Comparison of ENCODE assay signal across 8 mouse cellular contexts in genomic region chr13:94173633-94174576, GRCm38 (mm10).
DNase-seq lines count a peak whose midpoint lies in the region; ATAC-seq and TF ChIP-seq lines count a peak whose summit lies in the region.

No protein-coding gene starts in this region.

- no peaks in the 10 kb centered on the region for H3K9me3 ChIP-seq in embryonic facial prominence, embryonic 14.5 days (ENCODE audit: control insufficient read depth, low read length)
- no peaks in the 10 kb centered on the region for H3K9me3 ChIP-seq in heart, embryonic 14.5 days (ENCODE audit: control insufficient read depth, low read length)
- no peaks in the 10 kb centered on the region for H3K9me3 ChIP-seq in kidney, postnatal 0 days (replicated peaks; ENCODE audit: low read length)
- H3K9me3 ChIP-seq in lung, embryonic 16.5 days (ENCODE audit: control insufficient read depth, low read length) = no peaks in the 10 kb centered on the region

- peak overlapping the region; percentile 78 for H3K4me3 ChIP-seq in bone marrow, adult 2 months (replicated peaks; ENCODE audit: control insufficient read depth, low read depth, low read length)
- peak overlapping the region; percentile 50 for H3K4me3 ChIP-seq in embryonic facial prominence, embryonic 14.5 days (ENCODE audit: low read depth, low read length)
- peak overlapping the region; percentile 51 to 60 for H3K4me3 ChIP-seq in heart, embryonic 14.5 days (ENCODE audit: control insufficient read depth in 1 of 2, insufficient read depth in 1 of 2, low read depth in 1 of 2, low read length in 2 of 2)
- peak overlapping the region; percentile 37 for H3K4me3 ChIP-seq in kidney, postnatal 0 days (replicated peaks; ENCODE audit: low read depth, low read length)
- H3K4me3 ChIP-seq in lung, embryonic 16.5 days (ENCODE audit: low read length) = peak overlapping the region; percentile 51

- TF ChIP-seq CTCF in bone marrow, adult 2 months (IDR thresholded peaks at IDR 0.05; ENCODE audit: control insufficient read depth, insufficient read depth, low read length) = no peak
- no peak for TF ChIP-seq CTCF in kidney, postnatal 0 days (IDR thresholded peaks at IDR 0.05; ENCODE audit: low read depth)

- H3K4me1 ChIP-seq in bone marrow, adult 2 months (ENCODE audit: control insufficient read depth, insufficient read depth, low read length) = peaks cover 2% of the 10 kb centered on the region
- H3K4me1 ChIP-seq in embryonic facial prominence, embryonic 14.5 days (ENCODE audit: control insufficient read depth, insufficient read depth, low read length) = peaks cover 25% of the 10 kb centered on the region
- peaks cover 35 to 41% of the 10 kb centered on the region in 2 experiments for H3K4me1 ChIP-seq in heart, embryonic 14.5 days (ENCODE audit: control insufficient read depth in 2 of 2, insufficient read depth in 2 of 2, low read length in 2 of 2)
- H3K4me1 ChIP-seq in kidney, postnatal 0 days (replicated peaks; ENCODE audit: insufficient read depth, low read length) = peaks cover 26% of the 10 kb centered on the region
- peaks cover 27% of the 10 kb centered on the region for H3K4me1 ChIP-seq in lung, embryonic 16.5 days (replicated peaks; ENCODE audit: control insufficient read depth, insufficient read depth, low read length)

- peak; percentile 17; the same call in 1 of the 2 replicates for ATAC-seq in embryonic facial prominence, embryonic 14.5 days (ENCODE audit: low read depth)
- ATAC-seq in heart, embryonic 14.5 days (ENCODE audit: insufficient number of reproducible peaks, insufficient read depth, low FRiP score, low read depth) = peak; percentile 36
- peak; percentile 70 for ATAC-seq in kidney, postnatal 0 days (replicated peaks; ENCODE audit: low FRiP score, low read depth)
- ATAC-seq in lung, embryonic 16.5 days (ENCODE audit: low read depth) = peak; percentile 55
- no peak for ATAC-seq in monocyte, adult 5-6 weeks (replicated peaks; ENCODE audit: insufficient number of reproducible peaks, low FRiP score, low TSS enrichment, poor library complexity, severe bottlenecking)

- peak; percentile 78 for DNase-seq in Muller cell, postnatal 12 days (ENCODE audit: inconsistent ontology term)
- peak; percentile 73 for DNase-seq in embryonic facial prominence, embryonic 14.5 days (ENCODE audit: low spot score)
- DNase-seq in kidney, postnatal 0 days (ENCODE audit: low spot score) = peak; percentile 61
- peak; percentile 41 for DNase-seq in ovary, postnatal 10 days (ENCODE audit: low spot score)

- peak overlapping the region; percentile 69 for H3K9ac ChIP-seq in embryonic facial prominence, embryonic 14.5 days (ENCODE audit: low read depth, low read length)
- peak overlapping the region; percentile 67 for H3K9ac ChIP-seq in heart, embryonic 14.5 days (ENCODE audit: low read length)
- peak overlapping the region; percentile 46 for H3K9ac ChIP-seq in kidney, postnatal 0 days (ENCODE audit: low read depth, low read length)
- peak overlapping the region; percentile 61 for H3K9ac ChIP-seq in lung, embryonic 16.5 days (ENCODE audit: low read length)

- peak overlapping the region; percentile 28 for H3K27ac ChIP-seq in bone marrow, adult 2 months (ENCODE audit: control insufficient read depth, insufficient read depth, low read depth, low read length, poor library complexity)
- peak overlapping the region; percentile 62 for H3K27ac ChIP-seq in embryonic facial prominence, embryonic 14.5 days (replicated peaks; ENCODE audit: low read depth, low read length)
- H3K27ac ChIP-seq in heart, embryonic 14.5 days (replicated peaks in 1 of 2; ENCODE audit: control insufficient read depth in 1 of 2, insufficient read depth in 1 of 2, low read depth in 2 of 2, low read length in 2 of 2) = peak overlapping the region; percentile 16 to 47; a peak in 3 of 4 replicates
- peak overlapping the region; percentile 54; the same call in 1 of the 2 replicates for H3K27ac ChIP-seq in kidney, postnatal 0 days
- no peak overlapping the region for H3K27ac ChIP-seq in lung, embryonic 16.5 days (ENCODE audit: low read length)

- 1% methylated on average over 55 of the region's 55 CpGs for WGBS in bone marrow, adult 2 months
- 2% methylated on average over 34 of the region's 55 CpGs for WGBS in embryonic facial prominence, embryonic 14.5 days
- 3% methylated on average over 46 of the region's 55 CpGs for WGBS in heart, embryonic 14.5 days
- 11% methylated on average over 55 of the region's 55 CpGs for WGBS in kidney, postnatal 0 days
- WGBS in lung, embryonic 16.5 days = 3% methylated on average over 50 of the region's 55 CpGs

- no peaks in the 10 kb centered on the region for H3K27me3 ChIP-seq in embryonic facial prominence, embryonic 14.5 days (replicated peaks; ENCODE audit: control insufficient read depth, insufficient read depth, low read length)
- H3K27me3 ChIP-seq in heart, embryonic 14.5 days (ENCODE audit: control insufficient read depth, insufficient read depth, low read length) = no peaks in the 10 kb centered on the region
- no peaks in the 10 kb centered on the region for H3K27me3 ChIP-seq in kidney, postnatal 0 days (ENCODE audit: insufficient read depth, low read length)
- no peaks in the 10 kb centered on the region for H3K27me3 ChIP-seq in lung, embryonic 16.5 days (ENCODE audit: control insufficient read depth, insufficient read depth, low read depth, low read length)

- TF ChIP-seq POLR2A in bone marrow, adult 2 months (IDR thresholded peaks at IDR 0.05; ENCODE audit: borderline replicate concordance, control insufficient read depth, low read depth, low read length) = no peak

- peak overlapping the region; percentile 94 for H3K4me2 ChIP-seq in embryonic facial prominence, embryonic 14.5 days (ENCODE audit: low read depth, low read length)
- H3K4me2 ChIP-seq in heart, embryonic 14.5 days (ENCODE audit: low read length) = peak overlapping the region; percentile 96
- peak overlapping the region; percentile 77 for H3K4me2 ChIP-seq in kidney, postnatal 0 days (ENCODE audit: low read length)
- peak overlapping the region; percentile 70 for H3K4me2 ChIP-seq in lung, embryonic 16.5 days (ENCODE audit: low read depth, low read length)

- H3K36me3 ChIP-seq in embryonic facial prominence, embryonic 14.5 days (ENCODE audit: control insufficient read depth, insufficient read depth, low read length) = peaks cover 5% of the 10 kb centered on the region; the same call in 1 of the 2 replicates
- H3K36me3 ChIP-seq in heart, embryonic 14.5 days (ENCODE audit: control insufficient read depth, insufficient read depth, low read length) = 0 out of 2 replicates have a peak, but pooled peaks cover 10% of the 10 kb centered on the region
- no peaks in the 10 kb centered on the region for H3K36me3 ChIP-seq in kidney, postnatal 0 days (ENCODE audit: insufficient read depth, low read length)
- H3K36me3 ChIP-seq in lung, embryonic 16.5 days (ENCODE audit: control insufficient read depth, insufficient read depth, low read length) = no peaks in the 10 kb centered on the region
